Mouse (Mus musculus) kidney, adult 18-20 months (tissue): ENCODE data around the gene Foxi3.

Source experiments
- DNase-seq: peaks from one replicate; pipeline ENCODE4 v3.0.0; 2021

Gene Foxi3

GRCm38 (mm10) chr6:70956285-70956912 is at the start of gene Foxi3:
Foxi3 (plus strand) TSS chr6:70956531.
- DNase-seq = peak; percentile 70

DNA sequence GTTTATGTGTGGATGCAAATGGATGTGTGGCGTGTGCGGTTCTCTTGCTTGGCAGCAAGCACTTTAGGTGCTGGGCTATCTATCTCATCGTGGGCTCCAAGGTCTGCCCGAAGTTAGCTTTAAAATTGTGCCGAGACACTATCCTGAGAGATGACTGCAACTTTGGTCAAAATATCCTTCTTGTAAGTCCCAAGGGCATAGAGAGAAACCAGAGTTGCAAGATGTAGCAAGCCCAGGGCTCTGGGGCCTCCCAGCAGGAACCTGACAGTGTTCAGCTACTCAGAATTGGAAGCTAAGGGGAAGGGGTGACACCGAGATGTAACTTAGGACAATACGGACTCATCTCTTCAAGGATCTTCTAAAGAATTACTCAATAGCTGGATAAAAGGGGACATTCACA is 46.8 kb upstream of the Foxi3 start:
- DNase-seq = no peak

GRCm38 (mm10) chr6:70910285-70910684 is 46.0 kb upstream of the Foxi3 start:
- no peak for DNase-seq

DNA sequence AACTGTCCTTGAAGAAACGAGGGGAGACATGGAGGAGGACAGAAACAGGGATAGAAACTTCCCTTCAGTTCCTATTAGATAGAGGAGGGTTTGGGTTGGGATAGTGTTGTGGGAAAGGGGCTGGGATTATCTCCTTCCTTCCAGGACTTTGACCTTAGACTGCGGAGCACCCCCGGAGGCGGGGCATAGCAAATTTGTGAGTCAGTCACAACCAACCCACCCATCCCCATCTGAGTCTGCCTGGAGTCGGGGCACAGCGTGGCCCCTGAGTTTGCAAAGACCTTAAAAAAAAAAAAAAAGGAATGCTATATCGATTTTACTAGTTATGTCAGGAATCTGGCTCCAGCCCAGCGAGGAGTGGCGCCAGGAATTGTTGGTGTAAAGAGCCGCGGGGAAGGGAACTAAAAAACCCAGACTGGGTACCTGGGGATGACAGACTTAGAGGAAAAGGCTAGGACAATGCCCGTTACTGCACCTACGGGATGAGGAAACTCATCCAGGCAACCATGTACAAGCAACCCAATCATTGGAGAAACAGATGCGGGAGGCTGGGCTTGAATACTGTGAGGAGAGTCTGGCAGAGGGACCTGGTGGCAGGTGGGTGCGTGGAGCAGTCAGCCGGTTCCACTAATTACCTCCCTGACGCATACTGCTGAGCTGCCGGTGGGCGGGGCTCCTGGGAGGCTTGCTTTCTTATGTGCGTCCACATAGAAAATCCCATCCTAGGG is 44.5 kb upstream of the Foxi3 start:
- no peak for DNase-seq

DNA sequence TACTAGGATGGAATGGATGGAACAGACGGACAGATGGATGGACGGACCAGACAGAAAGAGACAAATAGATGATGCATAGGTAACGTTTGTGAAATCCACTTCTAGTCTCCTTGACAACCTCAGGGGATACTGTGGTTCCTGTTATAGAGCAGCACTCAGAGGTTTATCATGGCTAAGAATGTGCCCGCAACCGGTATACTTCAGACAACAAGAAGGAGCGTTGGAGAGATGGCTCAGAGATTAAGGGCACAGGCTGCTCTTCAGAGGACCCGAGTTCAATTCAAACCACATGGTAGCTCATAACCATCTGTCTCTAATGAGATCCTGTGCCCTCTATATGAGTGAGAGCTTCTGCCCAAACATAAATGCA is 44.0 kb upstream of the Foxi3 start:
- DNase-seq = no peak

DNA sequence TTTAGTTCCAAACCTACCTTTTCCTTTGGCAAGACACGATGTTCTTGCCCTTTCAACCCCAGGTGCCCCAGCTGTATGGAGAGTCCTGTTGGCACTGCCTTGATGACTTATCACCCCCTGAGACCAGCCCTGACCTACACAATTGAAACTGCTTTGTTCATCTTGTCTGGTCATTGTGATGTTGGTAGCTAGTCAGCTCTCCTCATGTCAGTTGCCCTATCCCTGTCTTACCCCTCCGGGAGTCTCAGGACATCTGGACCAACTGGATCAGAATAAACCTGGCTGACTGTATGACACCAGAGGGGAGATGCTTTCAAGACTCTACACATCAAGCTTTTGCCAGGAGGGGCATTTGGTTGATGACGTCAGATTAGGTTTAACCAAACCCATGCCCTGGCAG is 37.5 kb upstream of the Foxi3 start, which contains the start of gene Tex37:
TSS of gene Tex37 (minus strand) at position 101 of the 400 bp plus-strand sequence.
- DNase-seq = no peak

- DNase-seq = peak; percentile 53
Observed at GRCm38 (mm10) chr6:70921274-70922074, 34.9 kb upstream of the Foxi3 start.

DNA sequence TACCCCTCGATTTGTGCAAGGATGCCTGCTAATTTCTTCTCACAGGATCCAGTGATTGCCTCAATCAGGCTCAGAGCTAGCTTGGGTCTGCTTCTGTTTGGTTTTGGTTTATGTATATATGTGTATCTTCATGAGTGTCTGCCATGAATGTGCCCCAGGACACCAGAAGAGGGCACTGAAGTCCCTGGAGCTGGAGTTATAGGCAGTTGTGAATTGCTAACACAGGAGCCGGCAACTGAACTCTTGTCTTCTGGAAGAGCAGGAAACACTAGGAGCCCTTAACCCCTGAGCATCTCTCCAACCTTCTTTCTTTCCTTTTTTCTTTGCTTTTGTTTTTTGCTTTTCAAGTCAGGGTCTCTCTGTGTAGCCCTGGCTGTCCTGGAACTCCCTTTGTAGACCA is 24.5 kb upstream of the Foxi3 start:
- DNase-seq = no peak

DNA sequence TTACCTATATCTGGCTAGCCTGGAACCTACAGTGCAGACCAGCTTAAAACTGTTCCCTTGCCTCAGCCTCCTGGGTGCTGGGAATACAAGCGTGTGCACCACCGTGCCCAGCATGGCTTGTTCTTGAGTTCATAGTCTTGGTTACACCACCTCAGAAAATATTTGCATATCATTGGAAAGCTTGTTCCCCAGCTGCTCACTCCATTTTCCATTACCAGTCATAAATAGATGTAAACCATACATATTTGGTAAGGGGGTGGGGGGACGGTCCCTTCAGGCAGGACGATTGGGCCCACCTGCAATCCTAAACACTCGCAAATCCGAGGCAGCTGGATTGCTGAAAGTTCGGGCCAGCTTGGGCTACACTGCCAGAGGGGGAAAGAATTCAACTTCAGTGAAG is 3.1 kb upstream of the Foxi3 start:
- DNase-seq = no peak

- peak; percentile 25 for DNase-seq
Observed at GRCm38 (mm10) chr6:70954040-70954439, 2.3 kb upstream of the Foxi3 start.

DNA sequence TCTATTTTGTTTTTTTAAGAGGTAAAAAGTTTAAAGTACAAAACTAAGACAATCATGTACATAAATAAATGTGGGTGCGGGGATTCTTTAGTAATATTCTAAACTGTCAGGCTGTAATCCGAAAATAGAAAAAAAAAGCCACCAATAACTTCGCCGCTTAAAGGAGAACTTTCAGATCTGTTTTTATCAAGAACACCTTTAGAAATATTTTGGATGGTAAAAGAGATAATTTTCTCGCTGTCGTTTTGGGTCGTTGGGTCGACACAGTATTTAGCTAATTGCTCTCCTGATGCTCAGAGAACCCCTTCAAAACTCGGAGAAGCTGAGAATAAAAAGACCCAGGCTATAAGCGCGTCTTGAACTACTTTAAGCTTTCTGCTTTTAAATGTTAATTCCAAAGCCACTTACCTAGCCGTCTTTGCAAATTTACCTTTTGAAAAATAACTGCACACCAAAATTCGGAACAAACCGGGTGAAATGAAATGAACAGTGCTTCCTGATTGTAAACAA is 985 bp upstream of the Foxi3 start:
- no peak for DNase-seq

DNA sequence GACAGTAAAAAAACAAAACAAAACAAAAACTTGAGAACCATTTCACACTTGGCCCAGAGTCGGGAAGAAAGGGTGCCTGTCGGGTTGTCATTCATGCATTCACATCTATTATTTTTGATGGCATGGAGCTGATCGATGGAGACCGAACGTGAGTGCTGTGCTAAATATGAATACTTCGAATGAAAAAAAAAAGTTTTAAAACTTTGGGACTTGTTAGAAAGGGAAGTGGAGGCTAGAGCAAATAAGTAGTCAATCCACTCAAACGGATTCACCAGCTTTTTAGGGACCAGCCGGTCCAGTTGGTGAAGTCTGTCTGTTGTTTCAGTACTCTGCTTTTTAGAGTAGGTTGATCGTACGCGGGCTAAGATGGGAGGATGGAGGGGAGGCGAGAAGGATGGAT is 490 bp upstream of the Foxi3 start:
- no peak for DNase-seq

DNA sequence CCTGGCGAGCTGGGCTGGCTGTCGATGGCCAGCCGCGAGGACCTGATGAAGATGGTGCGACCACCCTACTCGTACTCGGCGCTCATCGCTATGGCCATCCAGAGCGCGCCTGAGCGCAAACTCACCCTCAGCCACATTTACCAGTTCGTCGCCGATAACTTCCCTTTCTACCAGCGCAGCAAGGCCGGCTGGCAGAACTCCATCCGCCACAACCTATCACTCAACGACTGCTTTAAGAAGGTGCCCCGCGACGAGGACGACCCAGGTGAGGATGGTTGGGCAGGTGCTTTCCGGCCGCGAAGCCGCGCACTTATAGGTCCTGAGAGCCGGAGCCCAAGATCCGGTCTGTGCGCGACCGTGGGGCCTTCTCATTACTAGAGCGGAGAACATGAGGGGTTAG is 605 bp downstream of the Foxi3 start:
- peak; percentile 9 for DNase-seq

DNA sequence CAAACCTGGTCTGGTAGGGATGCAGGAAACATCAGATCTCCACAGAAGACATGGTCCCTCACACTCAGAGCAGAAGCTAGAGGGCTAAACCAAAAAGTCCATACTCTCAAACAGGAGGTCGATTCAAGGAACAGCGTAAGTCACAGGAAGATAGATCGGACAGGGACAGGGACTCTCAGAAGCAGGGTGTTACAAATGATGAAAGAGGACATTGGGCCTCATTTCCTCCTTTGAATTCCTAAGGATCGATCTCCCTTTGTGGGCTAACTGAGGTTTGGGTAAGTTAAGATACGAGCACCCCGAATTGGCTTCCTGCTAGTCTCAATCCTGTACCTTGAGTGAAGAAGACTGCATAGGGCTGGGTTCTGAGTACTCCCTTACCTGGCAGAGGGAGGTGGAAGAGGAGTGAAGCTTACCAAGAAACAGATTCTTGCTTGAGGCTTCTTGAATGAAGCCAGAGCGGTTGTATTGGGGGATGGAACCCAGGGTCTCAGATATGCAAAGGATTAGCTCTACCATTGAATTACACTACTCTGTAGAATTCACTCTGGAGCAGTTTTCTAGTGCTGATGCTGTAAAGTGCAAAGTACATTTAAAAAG is 1.1 kb downstream of the Foxi3 start:
- DNase-seq = no peak

DNA sequence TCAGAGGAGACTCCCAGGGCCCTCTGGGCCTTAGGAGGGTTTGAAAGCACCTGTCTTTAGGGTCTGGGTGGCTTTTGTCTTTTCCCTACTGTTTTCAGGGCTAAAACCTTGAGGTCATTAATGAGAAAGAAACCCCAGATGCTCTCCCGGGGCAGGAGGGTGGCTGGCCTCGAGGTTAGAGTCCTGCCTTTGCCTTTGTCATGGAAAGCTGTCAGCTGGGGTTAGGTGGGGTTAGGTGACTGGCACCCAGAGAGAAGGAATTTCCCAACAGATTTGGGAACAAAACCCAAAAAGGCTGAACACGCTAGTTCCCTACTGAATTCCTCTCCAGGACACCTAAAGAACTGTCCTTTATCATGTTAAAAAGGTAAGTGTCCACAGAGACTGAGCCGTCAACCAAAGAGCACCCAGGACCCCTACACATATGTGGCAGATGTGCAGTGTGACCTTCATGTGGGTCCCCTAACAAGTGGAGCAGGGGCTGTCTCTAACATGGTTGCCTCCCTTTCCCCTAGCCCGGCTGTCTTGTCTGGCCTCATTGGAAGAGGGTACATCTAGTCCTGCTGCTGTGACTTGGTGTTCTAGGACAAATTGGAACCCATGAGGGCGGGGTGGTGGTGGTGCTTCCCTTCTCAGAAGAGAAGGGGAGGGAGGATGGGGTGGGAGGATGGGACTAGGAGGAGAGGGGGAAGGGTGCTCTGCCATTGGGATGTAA is 7.9 kb downstream of the Foxi3 start:
- DNase-seq = no peak

DNA sequence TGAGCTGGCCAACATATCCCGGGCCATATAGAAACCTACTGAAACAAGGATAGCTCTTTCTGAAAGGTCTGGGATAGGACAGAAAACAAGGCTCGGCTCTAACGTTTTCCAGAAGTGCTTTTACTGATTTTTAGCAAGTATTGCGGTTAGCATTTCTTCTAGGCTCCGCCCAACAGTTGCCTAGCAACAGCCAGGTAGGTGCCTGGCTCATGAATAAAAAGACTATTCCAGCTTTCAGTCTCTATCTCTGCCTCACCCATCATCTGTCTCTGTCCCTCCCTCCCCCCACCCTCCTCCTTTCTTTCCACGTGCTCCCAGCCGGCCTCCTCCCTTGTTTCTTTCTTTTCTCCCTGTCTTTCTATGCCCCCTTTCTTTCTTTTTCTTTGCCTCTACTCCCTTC is 9.4 kb downstream of the Foxi3 start:
- DNase-seq = no peak

DNA sequence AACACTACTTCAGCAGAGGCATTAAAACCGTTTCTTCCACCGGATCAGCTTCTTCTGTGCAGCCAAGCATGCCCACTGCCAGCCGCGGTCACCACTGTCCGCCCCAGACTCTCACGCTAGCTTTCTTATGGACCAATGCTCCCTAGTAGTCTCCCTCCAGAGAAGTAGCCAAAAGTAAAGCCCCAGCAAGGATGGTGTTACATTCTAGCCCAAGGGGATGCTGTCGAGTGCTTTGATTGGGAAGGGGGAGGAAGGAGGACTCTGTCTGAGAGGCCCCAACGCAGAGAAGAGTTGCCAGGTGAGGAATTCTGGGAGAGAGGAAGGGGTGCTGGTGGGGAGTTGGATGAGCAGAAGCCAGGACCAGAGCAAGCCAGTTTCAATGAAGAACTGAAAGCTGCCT is 11.1 kb downstream of the Foxi3 start:
- peak; percentile 17 for DNase-seq

DNA sequence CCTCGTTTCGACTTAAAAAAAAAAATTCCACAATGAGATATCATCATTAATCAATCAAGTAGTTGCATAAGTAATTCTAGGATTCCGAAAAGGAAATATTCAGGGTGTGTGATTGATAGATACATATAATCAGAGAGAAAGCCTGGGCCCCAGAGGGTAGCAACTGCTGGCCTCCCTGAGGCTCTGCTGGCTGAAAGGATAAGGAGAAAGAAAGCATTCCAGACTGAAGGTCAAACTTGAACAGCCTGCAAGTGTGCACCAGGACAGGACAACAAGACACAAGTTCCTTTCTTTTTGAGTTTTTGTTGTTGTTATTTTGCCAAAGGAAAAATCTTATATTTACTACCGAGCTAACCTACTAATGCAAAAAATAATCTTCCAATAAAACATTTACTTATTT is 12.0 kb downstream of the Foxi3 start:
- DNase-seq = no peak

DNA sequence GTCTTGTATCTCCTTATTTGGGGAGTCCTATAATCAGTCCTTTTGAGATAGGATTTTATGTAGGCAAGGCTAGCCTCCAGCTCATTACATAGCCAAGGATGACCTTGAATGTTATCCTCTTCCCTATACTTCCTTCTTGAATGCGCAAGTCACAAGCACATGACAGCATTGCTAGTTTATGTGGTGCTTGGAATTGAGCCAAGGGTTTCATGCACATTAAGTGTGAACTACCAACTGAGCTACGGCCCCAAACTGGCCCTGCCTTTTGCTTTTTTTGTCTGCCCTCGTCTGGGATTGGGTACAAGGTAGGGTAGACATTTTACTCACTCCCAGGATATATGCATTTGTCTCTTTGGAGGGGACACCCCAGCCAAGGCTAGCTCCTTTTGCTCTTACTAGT is 16.7 kb downstream of the Foxi3 start:
- DNase-seq = no peak

DNA sequence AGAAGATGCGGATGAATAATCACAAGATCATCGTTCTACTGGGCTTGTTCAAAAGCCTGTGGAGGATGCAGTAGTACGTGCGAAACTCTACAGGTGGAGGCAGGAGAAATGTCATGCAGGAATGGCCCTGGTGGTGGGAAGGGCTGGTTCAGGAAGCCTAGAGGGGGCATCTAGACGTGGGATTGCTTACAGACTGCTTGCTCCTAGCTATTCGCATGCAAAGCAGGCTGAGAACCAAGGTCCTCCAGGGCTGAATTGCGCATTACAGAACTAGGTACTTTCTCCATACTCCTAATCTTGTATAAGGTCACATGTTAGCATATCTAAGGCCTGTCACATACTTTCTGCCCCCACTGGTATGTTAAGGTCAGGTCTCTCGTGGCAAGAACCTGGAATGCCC is 24.7 kb downstream of the Foxi3 start:
- no peak for DNase-seq

- peak; percentile 9 for DNase-seq
Observed at GRCm38 (mm10) chr6:70982416-70982815, 26.1 kb downstream of the Foxi3 start.

DNA sequence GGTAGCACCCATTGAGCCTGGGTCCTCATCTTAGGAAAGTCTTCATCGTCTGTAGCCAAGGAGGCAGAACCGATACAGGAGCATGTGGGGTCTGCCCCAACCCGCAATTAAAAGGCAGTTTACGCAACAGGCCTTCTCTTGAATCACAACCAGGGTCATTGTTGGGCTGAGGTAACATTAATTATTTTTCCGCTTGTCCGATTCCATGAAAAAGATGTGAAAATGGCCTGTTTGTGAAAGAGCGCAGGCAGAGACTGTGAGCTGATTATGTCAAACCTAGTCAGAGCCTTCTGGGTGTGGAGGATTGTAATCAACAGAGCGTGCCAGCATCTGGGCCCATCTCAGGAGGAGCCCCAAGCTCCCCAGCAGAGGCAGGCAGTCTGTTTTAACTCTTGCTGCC is 30.4 kb downstream of the Foxi3 start:
- DNase-seq = no peak
